Mouse (Mus musculus) retina, postnatal 7 days (tissue): ENCODE results near the gene Cat.

ENCODE experiments used
- DNase-seq: peaks from one replicate; pipeline ENCODE4 v3.0.0-alpha.2; 2012; ENCODE audit warnings: low read depth, low spot score

Gene Cat

DNA sequence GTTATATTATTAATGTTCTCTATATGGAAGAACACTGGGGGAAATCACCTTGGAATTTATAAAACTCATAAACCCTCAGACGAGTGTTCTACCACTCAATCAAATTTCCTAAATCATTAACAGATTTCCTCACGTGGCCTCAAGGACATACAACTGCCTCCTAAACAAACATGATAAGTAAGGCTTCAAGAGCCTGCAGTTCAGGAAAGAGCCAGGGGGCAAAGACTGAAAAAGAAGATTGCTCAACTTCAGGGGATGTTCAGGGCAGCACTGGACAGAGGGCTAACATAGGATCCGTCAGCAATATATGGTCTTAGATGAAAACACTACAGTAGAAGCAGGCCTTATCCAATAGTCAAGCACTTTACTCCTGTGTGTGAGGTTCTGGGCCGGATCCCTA is 7.5 kb downstream of the Cat start:
- DNase-seq: no peak

DNA sequence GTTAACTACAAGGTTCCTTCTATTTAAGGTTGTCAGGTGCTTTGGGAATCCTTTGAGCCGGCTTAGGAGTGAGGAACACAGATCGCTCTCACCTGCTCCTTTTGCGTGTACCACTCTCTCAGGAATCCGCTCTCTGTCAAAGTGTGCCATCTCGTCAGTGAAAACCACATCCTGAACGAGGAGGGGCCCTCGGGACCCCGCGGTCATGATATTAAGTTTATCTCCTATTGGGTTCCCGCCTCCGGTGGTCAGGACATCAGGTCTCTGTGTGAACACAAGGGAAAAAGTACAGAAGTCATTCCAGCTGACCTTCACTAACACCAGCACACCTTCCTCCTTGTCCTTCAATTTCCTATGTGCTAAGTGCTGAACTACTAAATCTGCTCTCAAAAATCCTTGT is 8.3 kb downstream of the Cat start:
- no peak for DNase-seq

DNA sequence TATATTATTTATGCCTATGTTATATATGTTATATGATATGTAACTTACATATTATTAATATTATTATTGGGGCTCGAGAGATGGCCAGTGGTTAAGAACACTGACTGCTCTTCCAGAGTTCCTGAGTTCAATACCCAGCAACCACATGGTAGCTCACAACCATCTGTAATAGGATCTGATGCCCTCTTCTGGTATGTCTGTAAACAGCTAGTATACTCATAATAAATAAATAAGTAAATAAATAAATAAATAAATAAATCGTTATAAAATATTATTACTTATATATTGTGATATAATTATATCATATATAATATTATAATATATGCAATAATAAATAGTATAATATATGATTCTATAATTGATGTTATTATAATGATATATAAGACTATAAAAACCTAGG is 8.8 kb downstream of the Cat start:
- DNase-seq: no peak

DNA sequence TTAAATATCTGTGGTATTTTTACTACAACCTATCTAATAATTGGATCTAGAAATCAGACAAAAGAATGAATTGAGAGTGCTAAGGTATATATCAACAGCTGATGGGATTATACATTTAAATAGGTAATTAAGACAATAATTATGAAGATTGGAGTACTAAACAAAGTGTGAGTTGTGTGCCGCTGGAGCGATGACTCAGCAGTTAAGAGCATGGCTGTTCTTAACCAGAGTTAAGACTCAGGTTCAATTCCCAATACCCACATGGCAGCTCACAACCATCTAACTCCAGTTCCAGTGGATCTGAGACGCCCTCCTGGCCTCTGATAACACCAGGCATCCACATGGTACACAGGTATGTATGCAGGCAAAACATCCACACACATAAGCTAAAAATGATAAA is 11.6 kb downstream of the Cat start:
- no peak for DNase-seq

DNA sequence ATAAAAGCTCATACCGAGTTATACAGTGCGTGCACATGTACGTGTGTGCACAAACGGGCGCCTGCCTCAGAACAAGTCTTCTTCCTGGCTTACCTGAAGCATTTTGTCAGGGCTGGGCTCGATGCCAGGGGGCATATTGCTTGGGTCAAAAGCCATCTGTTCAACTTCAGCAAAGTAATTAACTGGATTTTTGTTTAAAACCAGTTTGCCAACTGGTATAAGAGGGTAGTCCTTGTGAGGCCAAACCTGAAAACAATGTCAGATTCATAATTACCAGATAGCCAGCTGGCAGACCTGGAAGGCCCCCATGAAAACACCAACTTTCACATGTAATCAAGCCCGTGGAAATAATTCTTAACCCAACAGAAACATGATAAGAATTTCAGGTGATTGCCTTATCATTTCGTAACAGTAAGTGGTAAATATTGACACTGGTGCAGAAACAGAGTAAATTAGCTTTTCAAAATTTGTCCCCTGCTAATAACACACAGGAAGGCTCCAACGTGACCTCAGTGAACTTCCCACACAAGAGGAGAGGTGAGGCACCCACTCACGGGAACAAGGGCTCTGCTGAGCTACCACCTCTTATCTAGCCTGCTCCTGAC is 17.9 kb downstream of the Cat start:
- DNase-seq: no peak

DNA sequence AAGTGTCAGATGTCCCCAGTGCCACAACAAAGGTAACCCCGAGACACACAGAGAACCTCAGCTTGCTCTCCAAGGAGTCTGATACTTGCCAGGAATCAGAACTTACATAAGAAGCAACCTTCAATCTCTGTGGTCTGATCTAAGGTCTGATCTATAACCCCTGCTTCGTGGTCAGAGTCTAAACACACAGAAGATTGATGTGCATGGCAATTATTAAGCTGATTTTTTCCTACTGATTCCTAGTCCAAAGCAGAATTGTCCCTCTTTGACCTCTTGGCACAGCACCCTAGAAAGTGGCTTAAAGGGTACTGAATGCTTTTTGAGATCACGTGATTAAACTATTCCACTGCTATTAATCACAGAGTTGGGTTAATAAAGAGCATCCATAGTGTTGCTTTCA is 18.7 kb downstream of the Cat start:
- no peak for DNase-seq

DNA sequence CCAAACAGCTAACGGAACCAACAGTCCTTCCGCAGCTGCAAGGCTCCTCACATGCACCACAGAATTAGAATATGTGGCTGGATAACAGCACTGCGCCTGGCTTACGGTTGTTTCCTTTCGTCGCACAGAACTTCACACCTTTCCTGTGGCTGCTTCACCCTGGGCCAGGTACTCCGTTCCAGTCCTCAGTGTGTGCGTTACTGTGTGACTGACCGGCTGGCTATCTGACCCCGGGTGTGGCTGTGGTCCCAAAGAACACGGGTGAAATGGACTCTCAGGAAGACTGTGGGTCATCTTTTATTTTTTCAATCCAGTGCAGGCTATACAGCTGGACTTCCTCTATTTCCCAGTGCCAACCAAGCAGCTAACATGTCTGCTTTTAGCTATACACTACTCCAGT is 19.5 kb downstream of the Cat start:
- DNase-seq: no peak

DNA sequence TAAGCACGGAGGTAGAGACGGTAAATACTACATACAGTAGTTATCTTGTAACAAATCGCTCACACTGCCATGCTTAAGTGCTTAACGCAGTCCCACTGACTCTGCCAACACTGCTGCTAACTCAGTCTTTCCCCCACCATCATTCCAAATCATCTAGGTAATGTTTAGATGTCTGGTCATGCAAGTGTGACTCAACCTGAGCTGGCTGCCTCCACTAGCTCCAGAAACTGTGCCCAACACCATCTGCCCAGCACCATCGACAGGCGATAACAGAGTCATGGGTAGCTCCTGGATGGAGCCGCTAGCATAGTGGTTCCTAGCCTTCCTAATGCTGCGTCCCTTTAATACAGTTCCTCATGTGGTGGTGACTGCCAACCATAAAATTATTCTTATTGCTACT is 20.4 kb downstream of the Cat start:
- no peak for DNase-seq

DNA sequence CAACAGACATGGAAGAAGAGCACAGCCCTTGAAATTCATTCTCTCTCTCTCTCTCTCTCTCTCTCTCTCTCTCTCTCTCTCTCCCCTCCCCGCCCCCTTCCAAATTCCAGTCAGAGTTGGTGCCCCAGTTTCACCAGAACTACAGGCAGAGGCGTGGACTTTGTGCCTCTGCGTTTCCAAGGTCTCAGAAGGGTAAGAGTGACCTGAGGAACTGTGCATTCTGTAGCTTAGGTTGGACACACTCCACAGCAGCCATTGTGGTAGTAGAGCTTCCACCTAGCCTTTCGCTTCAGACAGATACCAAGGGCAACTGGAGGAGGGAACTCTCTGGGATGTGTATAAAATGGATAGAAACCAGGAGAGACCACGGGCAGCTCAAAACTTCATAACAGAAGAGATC is 22.2 kb downstream of the Cat start:
- no peak for DNase-seq

DNA sequence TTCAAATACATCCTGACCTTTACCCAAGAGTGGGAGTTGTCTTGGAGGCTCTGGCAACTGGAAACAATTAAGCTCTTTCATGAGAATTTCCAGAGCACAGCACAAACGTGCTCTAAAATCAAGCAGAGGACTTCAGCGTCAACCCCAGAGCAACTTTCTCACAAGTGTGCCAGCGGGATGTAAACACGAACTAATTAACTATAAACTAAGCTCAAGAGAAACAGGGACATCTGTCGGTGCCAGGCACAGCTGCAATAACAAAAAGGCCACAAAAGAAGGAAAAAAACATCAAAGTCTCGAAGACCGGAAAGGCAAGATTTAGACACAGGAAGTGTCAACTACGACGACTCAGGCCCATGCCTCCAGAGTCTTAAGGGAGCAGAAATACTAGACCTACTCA is 23.2 kb downstream of the Cat start:
- DNase-seq: no peak

DNA sequence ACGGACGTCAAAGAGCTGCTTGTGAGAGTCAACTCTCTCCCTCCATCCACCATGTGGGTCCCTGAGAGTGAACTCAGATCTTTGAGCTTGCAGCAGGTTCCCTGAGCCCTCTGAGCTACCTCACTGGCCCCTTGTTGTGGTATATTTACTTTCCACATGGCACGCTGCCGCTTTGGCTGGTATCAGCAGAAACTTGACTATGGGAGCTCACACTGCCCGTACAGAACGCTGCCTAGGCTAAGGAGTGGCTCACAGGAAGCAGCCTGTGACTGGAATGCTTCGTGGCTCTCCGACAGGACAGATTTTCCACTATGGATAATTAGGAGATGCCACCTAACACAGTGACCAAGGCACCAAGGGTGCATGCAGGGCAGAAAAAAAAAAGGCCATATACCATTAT is 23.8 kb downstream of the Cat start:
- no peak for DNase-seq

DNA sequence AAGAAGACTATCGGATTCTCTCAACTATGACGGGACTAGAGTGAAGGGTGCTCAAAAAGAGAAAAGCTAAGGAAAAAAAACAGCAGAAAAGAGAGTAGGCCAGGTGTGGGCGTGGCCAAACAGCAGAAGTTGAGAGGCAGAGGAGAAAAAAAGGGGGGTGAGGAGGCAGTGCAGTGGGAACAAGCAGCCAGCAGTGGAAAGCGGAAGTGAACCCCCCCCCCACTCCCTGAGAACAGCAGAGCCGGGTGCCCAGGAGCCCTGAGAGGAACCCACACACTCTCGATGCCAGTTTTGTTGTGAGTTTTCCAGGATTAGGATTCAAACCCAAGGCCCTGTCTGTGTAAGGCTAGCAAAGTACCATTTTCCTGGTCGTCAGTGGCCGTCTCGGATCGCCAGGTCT is 25.9 kb downstream of the Cat start:
- DNase-seq: no peak

DNA sequence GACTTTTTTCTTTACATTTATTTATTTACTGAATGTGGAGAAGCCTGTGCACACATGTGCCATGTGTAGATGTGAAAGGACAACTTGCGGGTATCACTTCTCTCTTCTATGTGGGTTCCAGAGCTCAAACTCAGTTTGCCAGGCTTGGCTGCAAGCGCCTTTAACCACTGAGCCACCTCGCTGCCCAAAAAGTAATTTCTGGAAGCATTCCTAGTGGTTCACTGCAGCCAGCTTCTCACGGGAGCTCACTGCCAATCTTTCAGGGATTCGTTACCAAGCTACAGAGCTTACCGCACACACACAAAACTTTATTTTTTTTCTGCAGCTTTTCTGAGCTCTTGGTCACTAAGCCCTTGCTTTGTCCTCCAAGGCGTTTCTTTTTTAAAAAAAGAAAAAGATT is 27.3 kb downstream of the Cat start:
- DNase-seq: no peak

DNA sequence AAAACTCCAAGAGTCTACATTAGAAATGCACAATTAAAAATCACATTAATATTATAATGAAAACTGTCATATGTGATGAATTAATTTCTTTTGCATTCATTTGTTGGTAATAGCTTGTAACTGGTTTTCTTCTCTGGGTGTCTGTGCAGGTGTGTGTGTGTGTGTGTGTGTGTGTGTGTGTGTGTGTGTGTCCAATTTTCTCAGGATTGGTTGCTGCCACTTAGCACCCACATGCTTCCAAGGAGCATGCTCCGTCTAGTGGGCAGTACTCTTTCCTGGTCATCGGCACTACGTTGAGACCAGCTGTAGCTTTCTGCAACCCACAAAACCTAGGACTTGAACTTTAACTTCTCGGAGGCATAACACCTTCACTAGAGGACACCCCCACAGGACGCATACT is 27.9 kb downstream of the Cat start:
- DNase-seq: no peak

DNA sequence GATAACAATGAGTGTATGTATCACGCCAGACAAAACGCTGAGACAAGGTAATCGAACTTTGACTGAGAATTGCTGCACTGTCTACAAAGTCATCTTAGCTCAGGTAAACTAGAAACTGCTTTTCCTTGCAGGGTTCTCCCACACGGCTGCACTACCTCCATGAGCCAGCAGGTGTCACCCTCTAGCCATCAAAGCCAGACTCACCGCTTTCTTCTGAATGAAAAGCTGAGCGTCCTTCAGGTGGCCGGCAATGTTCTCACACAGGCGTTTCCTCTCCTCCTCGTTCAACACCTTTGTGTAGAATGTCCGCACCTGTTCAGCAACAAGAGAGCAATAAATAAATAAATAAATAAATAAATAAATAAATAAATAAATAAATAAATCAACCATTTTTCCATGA is 28.3 kb downstream of the Cat start:
- peak; percentile 62 for DNase-seq

DNA sequence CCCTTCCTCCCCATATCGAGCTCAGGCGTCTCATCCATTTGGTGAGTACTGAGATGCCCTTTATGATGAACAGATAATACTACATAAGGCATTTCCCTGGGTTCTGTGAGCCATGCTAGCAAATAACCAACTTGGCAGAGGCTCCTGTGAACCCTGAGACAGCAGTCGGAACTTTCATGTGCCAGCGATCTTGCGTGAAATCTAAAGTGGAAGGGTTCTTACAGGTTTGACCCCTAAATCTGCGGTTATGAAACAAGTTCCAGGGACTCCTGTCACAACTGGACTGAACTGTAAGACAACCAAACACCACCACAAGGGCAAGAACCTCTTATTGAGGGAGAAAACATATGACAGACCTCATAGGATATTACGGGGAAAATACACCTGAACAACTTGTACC is 29.2 kb downstream of the Cat start:
- DNase-seq: no peak

DNA sequence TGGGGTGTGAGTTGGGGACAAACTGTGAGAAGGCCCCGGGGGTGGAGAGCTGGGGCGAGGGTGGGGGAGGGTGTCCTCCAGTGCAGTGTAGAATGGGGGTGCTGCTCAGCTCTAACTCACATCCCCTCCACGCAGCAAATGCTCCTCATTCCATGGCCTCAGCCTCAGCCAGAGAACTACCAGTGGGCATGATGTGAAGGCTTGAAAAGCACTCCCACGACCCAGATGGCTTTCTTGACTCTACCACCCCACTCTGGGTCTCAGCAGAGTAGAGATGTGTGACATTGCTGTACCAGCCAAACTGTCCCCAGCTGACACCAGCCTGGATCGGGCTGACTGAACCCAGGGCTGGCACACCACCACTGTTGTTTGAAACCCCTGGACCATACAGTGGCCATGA is 32.4 kb downstream of the Cat start:
- no peak for DNase-seq

DNA sequence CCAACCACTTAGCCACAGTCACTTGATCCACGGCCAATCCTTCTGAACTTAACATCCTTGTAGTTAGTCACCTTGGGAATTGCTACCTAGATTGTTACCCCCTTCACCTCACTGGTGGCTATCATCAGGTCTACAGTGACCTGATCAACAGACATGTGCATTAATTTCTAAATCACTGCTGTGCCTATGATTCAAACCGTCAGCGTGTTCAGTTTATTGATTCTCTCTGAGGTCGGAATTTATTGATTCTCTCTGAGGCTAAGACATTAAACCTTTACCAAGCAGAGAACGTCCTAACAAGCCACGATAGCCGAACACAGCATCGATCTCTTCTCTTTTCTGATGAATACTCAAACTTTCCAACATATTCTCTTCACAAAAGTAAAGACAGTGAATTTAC is 34.7 kb downstream of the Cat start:
- no peak for DNase-seq

DNA sequence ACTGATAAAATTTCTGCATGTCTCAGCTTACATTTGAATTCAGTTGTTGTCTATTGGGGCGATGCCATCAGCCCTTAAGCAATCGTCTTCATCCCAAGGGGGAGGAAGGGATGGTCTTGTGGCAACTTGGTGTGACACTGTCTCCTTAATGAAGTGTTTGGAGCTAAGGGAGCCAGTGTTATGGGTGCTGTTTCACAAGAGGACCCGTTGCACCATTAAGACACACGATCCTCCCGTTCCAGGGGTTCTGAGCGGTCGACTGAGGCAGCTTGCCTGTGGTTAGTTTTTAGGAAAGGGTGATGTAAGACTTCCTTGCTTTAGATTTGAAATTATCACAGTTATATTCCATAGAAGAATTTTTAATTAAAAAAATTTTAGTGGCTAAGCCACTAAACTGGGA is 35.1 kb downstream of the Cat start:
- no peak for DNase-seq

DNA sequence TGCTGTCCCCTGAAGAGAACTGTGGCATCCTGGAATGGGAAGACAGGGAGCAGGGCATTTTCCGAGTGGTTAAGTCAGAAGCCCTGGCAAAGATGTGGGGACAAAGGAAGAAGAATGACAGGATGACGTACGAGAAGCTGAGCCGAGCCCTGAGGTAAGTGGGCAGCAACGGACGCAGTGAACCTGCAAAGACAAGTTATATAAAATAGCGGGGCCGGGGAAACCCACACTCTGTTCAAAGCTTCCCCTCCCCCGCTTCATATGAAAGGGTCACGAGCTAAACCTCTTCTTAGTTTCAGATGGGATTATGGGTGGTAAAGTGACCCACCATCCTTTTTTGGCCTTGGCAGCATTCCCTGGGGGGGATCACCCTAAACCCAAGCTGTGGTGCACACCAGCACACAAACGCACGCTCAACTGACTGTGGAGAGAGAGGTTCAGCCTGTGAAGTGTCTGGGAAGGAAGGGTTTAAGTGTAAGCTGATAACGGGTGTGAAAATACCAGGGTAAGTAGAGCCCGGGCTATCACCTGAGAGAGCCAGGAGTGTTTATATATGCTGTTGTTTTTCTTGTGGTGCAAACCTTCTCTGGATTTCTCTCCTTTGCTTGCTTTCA is 35.9 kb downstream of the Cat start:
- DNase-seq: no peak

DNA sequence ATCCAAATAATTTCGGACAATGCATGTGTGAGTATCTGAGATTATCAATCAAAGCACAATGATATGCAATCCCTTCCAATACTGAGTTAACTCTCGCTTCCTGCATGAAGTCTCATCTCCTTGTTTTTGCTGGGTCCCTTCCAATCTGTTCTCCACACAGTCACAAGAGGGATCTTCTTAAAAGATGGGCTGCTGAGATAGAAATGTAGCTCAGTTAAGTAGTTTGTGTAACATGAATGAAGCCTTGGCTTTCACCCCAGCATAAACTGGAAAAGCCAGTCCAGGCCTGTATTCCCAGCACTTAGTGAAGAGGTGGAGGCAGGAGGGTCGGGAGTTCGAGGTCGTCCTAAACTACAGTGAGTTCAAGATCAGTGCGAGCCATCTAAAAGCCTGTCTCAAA is 38.6 kb downstream of the Cat start:
- DNase-seq: no peak

DNA sequence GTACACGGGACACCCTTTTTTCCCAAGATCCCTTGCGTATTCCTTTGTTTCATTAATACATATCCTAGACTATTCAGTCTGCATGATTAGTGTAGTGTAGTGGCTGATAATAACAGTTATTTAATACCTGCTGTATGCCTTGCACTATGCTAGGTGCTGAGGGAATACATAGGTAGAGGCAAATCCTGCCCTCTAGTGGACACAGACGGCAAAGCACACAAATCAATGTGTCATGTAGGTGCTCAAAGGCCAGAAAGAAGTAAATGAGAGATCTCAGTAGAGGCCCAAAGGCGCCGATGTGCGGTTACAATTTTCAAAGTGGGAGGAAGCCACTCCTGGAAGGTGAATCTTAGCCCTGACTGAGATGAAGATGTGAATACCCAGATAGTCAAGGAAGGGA is 39.2 kb downstream of the Cat start:
- peak; percentile 23 for DNase-seq

DNA sequence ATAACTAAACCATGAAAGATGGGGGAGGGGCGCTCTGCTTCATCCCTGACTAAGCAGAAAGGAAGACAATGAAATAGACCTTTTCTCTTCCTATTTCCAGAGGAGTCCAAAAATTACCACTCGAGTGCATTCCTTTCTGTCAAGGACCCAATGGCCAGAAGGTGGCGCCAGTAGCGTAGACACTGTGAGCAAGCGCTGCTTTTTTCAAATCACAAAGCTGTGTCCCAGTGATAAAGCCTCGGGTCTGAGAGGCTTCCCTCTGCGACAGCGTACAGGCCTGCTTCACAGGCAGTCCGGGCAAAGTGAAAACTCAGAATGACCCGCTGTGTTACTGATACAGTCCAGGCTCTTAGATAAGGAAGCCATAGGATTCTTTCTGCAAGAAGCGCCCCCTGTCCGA is 45.2 kb downstream of the Cat start:
- DNase-seq: peak; percentile 76

DNA sequence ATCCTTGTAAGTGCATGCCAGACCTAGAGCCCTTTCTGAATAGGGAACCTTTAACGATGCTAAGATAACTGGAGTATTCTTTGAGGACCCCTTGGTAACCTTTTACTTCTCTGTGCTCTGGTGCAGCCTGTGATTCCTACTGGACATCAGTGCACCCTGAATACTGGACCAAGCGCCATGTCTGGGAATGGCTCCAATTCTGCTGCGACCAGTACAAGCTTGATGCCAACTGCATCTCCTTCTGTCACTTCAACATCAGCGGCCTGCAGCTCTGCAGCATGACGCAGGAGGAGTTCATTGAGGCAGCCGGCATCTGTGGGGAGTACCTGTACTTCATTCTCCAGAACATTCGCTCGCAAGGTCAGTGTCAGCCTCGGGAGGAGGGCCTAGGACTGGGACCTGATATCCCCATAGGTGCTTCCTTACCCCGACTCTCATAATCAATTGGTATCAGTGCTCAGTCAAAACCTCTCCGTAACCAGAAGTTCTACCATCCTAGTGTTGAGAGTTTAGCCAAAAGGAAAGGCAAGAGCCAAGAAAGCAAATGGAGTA is 45.8 kb downstream of the Cat start:
- no peak for DNase-seq
